Mouse (Mus musculus): ENCODE results near the gene Tnfrsf11a. TPM values are rescaled to one million over a fixed set of nuclear protein-coding genes. Genes with fewer than 3 reads are reported as not detected.

The Tnfrsf11a gene
- polyA plus RNA-seq (2012): 0.15 and 0.19 TPM in 2 replicates

DNA sequence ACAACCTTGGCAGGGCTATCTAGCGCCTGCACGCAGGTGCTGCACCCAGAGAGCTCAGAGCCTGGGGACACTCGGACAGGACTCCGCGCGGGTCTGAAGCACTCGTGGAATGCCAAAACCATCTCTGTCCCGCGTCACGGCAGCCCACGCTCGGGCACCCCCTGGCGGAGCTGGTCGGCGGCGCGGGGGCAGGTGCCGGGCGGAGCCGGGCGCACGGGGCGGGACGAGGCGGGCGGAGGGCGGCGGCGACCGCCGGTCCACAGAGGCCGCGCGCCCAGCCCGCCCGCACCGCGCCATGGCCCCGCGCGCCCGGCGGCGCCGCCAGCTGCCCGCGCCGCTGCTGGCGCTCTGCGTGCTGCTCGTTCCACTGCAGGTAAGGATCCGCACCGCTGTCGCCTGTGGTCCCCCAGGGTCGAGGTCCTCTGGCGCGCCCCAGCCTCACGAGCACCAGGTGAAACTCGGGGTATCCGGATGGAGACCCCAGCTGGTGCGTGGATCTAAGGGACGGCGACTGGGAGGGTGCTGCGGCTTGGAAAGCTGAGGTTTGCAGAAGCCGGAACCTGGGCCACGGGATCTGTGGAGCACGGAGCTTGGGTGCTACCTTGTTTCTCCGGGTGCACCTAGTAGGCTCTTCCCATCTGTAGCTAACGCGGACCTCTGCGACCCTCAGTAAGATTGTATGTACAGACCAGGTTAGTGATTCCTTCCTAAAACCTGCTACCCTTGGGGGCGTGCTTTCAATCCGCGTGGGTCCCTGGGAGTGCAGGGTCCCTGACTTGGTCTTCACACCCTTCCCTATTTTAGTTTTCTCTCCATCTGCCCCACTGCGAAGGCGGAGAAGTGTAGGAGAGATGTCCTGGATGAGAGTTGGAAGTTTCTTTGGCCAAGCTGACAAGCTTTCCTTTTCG, at the start of gene Tnfrsf11a:
TSS of gene Tnfrsf11a (plus strand) at position 262 of the 908 bp plus-strand sequence.

Other genes with a start within 250 kb of the Tnfrsf11a start
- 16.5 and 16.6 TPM in 2 replicates for gene Pign, start 117.0 kb upstream of the Tnfrsf11a start, polyA plus RNA-seq (2012)
- 37.2 and 51.0 TPM in 2 replicates for gene Relch, start 116.9 kb upstream of the Tnfrsf11a start, polyA plus RNA-seq (2012)
- gene Zcchc2, start 209.7 kb downstream of the Tnfrsf11a start, polyA plus RNA-seq (2012): 13.8 and 15.8 TPM in 2 replicates

All from megakaryocyte-erythroid progenitor cell, adult 5 weeks (primary cell).